Mouse (Mus musculus): ENCODE results near the gene Clcn6. TPM values are rescaled to one million over a fixed set of nuclear protein-coding genes. Genes with fewer than 3 reads are reported as not detected.

The Clcn6 gene
- polyA plus RNA-seq, 1 experiment from 2014 or later = 4.2 TPM

- DNase-seq (ENCODE audit: low spot score) = peak; percentile 29
- H3K9me3 ChIP-seq (replicated peaks; ENCODE audit: low read length) = no peaks in the 10 kb centered on the region
- TF ChIP-seq CTCF (IDR thresholded peaks at IDR 0.05; ENCODE audit: low read depth) = peak; percentile 42; the same call in 1 of the 2 replicates
Measured at GRCm38 (mm10) chr4:148015418-148015817, 23.2 kb downstream of the Clcn6 start.

GRCm38 (mm10) chr4:148012216-148012615 is 26.4 kb downstream of the Clcn6 start:
- H3K4me2 ChIP-seq (ENCODE audit: low read length) = no peak overlapping the region
- no peak for DNase-seq (ENCODE audit: low spot score)
- H3K9me3 ChIP-seq (replicated peaks; ENCODE audit: low read length) = no peaks in the 10 kb centered on the region
- no peak overlapping the region for H3K27ac ChIP-seq
- no peak for ATAC-seq (replicated peaks; ENCODE audit: low FRiP score, low read depth)
- TF ChIP-seq CTCF (IDR thresholded peaks at IDR 0.05; ENCODE audit: low read depth) = no peak
- H3K4me1 ChIP-seq (replicated peaks; ENCODE audit: insufficient read depth, low read length) = no peaks in the 10 kb centered on the region
- H3K4me3 ChIP-seq (replicated peaks; ENCODE audit: low read depth, low read length) = no peak overlapping the region
- H3K36me3 ChIP-seq (ENCODE audit: insufficient read depth, low read length) = peaks cover 94% of the 10 kb centered on the region
- 93% methylated on average over 4 of the region's 4 CpGs for WGBS
- H3K9ac ChIP-seq (ENCODE audit: low read depth, low read length) = no peak overlapping the region
- H3K27me3 ChIP-seq (ENCODE audit: insufficient read depth, low read length) = no peaks in the 10 kb centered on the region

More at GRCm38 (mm10) chr4:148015418-148015817, 23.2 kb downstream of the Clcn6 start:
- ATAC-seq (replicated peaks; ENCODE audit: low FRiP score, low read depth) = no peak
- H3K36me3 ChIP-seq (ENCODE audit: insufficient read depth, low read length) = peaks cover 84% of the 10 kb centered on the region
- 81% methylated on average over 10 of the region's 10 CpGs for WGBS
- no peaks in the 10 kb centered on the region for H3K4me1 ChIP-seq (replicated peaks; ENCODE audit: insufficient read depth, low read length)
- H3K4me3 ChIP-seq (replicated peaks; ENCODE audit: low read depth, low read length) = no peak overlapping the region
- no peaks in the 10 kb centered on the region for H3K27me3 ChIP-seq (ENCODE audit: insufficient read depth, low read length)
- no peak overlapping the region for H3K27ac ChIP-seq
- no peak overlapping the region for H3K4me2 ChIP-seq (ENCODE audit: low read length)
- H3K9ac ChIP-seq (ENCODE audit: low read depth, low read length) = no peak overlapping the region

GRCm38 (mm10) chr4:148011332-148011731 is 27.3 kb downstream of the Clcn6 start:
- 82% methylated on average over 3 of the region's 3 CpGs for WGBS
- H3K4me1 ChIP-seq (replicated peaks; ENCODE audit: insufficient read depth, low read length) = no peaks in the 10 kb centered on the region
- ATAC-seq (replicated peaks; ENCODE audit: low FRiP score, low read depth) (no peak), DNase-seq (ENCODE audit: low spot score) (no peak)
- H3K4me2 ChIP-seq (ENCODE audit: low read length) = no peak overlapping the region
- H3K9ac ChIP-seq (ENCODE audit: low read depth, low read length) = no peak overlapping the region
- TF ChIP-seq CTCF (IDR thresholded peaks at IDR 0.05; ENCODE audit: low read depth) = no peak
- no peaks in the 10 kb centered on the region for H3K27me3 ChIP-seq (ENCODE audit: insufficient read depth, low read length)
- H3K27ac ChIP-seq = no peak overlapping the region
- H3K9me3 ChIP-seq (replicated peaks; ENCODE audit: low read length) = no peaks in the 10 kb centered on the region
- no peak overlapping the region for H3K4me3 ChIP-seq (replicated peaks; ENCODE audit: low read depth, low read length)
- peaks cover 93% of the 10 kb centered on the region for H3K36me3 ChIP-seq (ENCODE audit: insufficient read depth, low read length)

- Histone ChIP-seq H3K36me3 (ENCODE audit: insufficient read depth, low read length) (peaks cover 86% of the 10 kb centered on the region), H3K27me3 (ENCODE audit: insufficient read depth, low read length) (no peaks in the 10 kb centered on the region), H3K4me2 (ENCODE audit: low read length) (no peak overlapping the region), H3K4me3 (replicated peaks; ENCODE audit: low read depth, low read length) (no peak overlapping the region), H3K4me1 (replicated peaks; ENCODE audit: insufficient read depth, low read length) (no peaks in the 10 kb centered on the region), H3K9me3 (replicated peaks; ENCODE audit: low read length) (no peaks in the 10 kb centered on the region), H3K9ac (ENCODE audit: low read depth, low read length) (no peak overlapping the region), H3K27ac (no peak overlapping the region)
- ATAC-seq (replicated peaks; ENCODE audit: low FRiP score, low read depth) = no peak
- no peak for DNase-seq (ENCODE audit: low spot score)
- 84% methylated on average over 2 of the region's 2 CpGs for WGBS
- no peak for TF ChIP-seq CTCF (IDR thresholded peaks at IDR 0.05; ENCODE audit: low read depth)
Measured at GRCm38 (mm10) chr4:148009641-148010040, 29.0 kb downstream of the Clcn6 start.

- 73% methylated on average over 4 of the region's 4 CpGs for WGBS
- Histone ChIP-seq H3K27me3 (ENCODE audit: insufficient read depth, low read length) (no peaks in the 10 kb centered on the region), H3K9me3 (replicated peaks; ENCODE audit: low read length) (no peaks in the 10 kb centered on the region), H3K4me2 (ENCODE audit: low read length) (no peak overlapping the region), H3K36me3 (ENCODE audit: insufficient read depth, low read length) (peaks cover 74% of the 10 kb centered on the region), H3K27ac (no peak overlapping the region), H3K9ac (ENCODE audit: low read depth, low read length) (no peak overlapping the region), H3K4me1 (replicated peaks; ENCODE audit: insufficient read depth, low read length) (no peaks in the 10 kb centered on the region), H3K4me3 (replicated peaks; ENCODE audit: low read depth, low read length) (no peak overlapping the region)
- DNase-seq (ENCODE audit: low spot score) (peak; percentile 48), ATAC-seq (replicated peaks; ENCODE audit: low FRiP score, low read depth) (no peak)
- TF ChIP-seq CTCF (IDR thresholded peaks at IDR 0.05; ENCODE audit: low read depth) = peak; percentile 71
Measured at GRCm38 (mm10) chr4:148008412-148008811, 30.2 kb downstream of the Clcn6 start.

- peak; percentile 5 for DNase-seq (ENCODE audit: low spot score)
- H3K9ac ChIP-seq (ENCODE audit: low read depth, low read length) = no peak overlapping the region
- no peaks in the 10 kb centered on the region for H3K27me3 ChIP-seq (ENCODE audit: insufficient read depth, low read length)
- no peaks in the 10 kb centered on the region for H3K9me3 ChIP-seq (replicated peaks; ENCODE audit: low read length)
- peaks cover 36% of the 10 kb centered on the region for H3K36me3 ChIP-seq (ENCODE audit: insufficient read depth, low read length)
- WGBS = 46% methylated on average over 7 of the region's 7 CpGs
- no peak overlapping the region for H3K4me2 ChIP-seq (ENCODE audit: low read length)
- H3K4me3 ChIP-seq (replicated peaks; ENCODE audit: low read depth, low read length) = no peak overlapping the region
- no peak for ATAC-seq (replicated peaks; ENCODE audit: low FRiP score, low read depth)
- no peaks in the 10 kb centered on the region for H3K4me1 ChIP-seq (replicated peaks; ENCODE audit: insufficient read depth, low read length)
- TF ChIP-seq CTCF (IDR thresholded peaks at IDR 0.05; ENCODE audit: low read depth) = no peak
- H3K27ac ChIP-seq = no peak overlapping the region
Measured at GRCm38 (mm10) chr4:148004361-148004760, 34.3 kb downstream of the Clcn6 start.

GRCm38 (mm10) chr4:148001866-148002265 is 36.8 kb downstream of the Clcn6 start:
- peak; percentile 31 for DNase-seq (ENCODE audit: low spot score)
- Histone ChIP-seq H3K36me3 (ENCODE audit: insufficient read depth, low read length) (peaks cover 12% of the 10 kb centered on the region; the same call in 1 of the 2 replicates), H3K9me3 (replicated peaks; ENCODE audit: low read length) (no peaks in the 10 kb centered on the region), H3K27ac (no peak overlapping the region), H3K9ac (ENCODE audit: low read depth, low read length) (no peak overlapping the region), H3K4me2 (ENCODE audit: low read length) (no peak overlapping the region), H3K4me1 (replicated peaks; ENCODE audit: insufficient read depth, low read length) (no peaks in the 10 kb centered on the region), H3K4me3 (replicated peaks; ENCODE audit: low read depth, low read length) (no peak overlapping the region), H3K27me3 (ENCODE audit: insufficient read depth, low read length) (no peaks in the 10 kb centered on the region)
- no peak for TF ChIP-seq CTCF (IDR thresholded peaks at IDR 0.05; ENCODE audit: low read depth)
- 45% methylated on average over 8 of the region's 8 CpGs for WGBS
- ATAC-seq (replicated peaks; ENCODE audit: low FRiP score, low read depth) = no peak
